Mouse (Mus musculus): ENCODE data around the gene Mcpt8. TPM values are rescaled to one million over a fixed set of nuclear protein-coding genes. Genes with fewer than 3 reads are reported as not detected.
"Not testable (repeated sequence)": the region's sequence is repeated elsewhere in the genome, so short reads cannot be mapped to it uniquely, and the experiment has no call there.

Gene Mcpt8
- polyA plus RNA-seq, 1 experiment from 2014 or later: not detected

- H3K27ac ChIP-seq: no peak overlapping the region
- H3K36me3 ChIP-seq: no peaks in the 10 kb centered on the region
- H3K9ac ChIP-seq: no peak overlapping the region
- no peak overlapping the region for H3K4me3 ChIP-seq
- no peaks in the 10 kb centered on the region for H3K4me1 ChIP-seq
- no peak for ATAC-seq (ENCODE audit: low FRiP score)
- 94% methylated on average over 1 of the region's 1 CpGs for WGBS
- H3K4me2 ChIP-seq (replicated peaks): no peak overlapping the region
- H3K9me3 ChIP-seq (replicated peaks): no peaks in the 10 kb centered on the region
- H3K27me3 ChIP-seq: peaks cover 3% of the 10 kb centered on the region; the same call in 1 of the 2 replicates
These were observed 12.5 kb upstream of the Mcpt8 start for GRCm38 (mm10) chr14:56097597-56097996.

DNA sequence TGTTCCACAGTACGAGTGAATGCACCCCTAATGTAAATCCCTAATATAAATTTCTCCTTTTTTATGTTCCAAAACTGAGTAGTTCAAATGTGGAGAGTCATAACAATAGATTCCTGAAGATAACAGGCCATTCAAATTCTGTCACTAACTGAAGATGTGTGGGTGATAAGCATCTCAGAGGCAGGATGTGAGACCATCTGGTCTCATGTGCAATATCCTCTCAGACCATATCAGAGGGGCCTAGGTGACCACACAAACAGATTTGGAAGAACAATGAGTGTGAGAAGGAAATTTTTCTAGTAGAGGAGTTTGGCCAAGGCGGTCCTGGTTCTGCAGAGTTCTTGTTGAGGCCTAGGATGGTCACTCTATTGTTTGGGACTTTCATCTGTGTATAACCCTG is 8.3 kb upstream of the Mcpt8 start:
- Histone ChIP-seq H3K9ac (no peak overlapping the region), H3K36me3 (no peaks in the 10 kb centered on the region), H3K4me3 (no peak overlapping the region), H3K4me1 (no peaks in the 10 kb centered on the region), H3K9me3 (replicated peaks) (no peaks in the 10 kb centered on the region), H3K4me2 (replicated peaks) (no peak overlapping the region), H3K27ac (no peak overlapping the region), H3K27me3 (no peaks in the 10 kb centered on the region)
- no peak for ATAC-seq (ENCODE audit: low FRiP score)
- WGBS: 78% methylated on average over 2 of the region's 2 CpGs

DNA sequence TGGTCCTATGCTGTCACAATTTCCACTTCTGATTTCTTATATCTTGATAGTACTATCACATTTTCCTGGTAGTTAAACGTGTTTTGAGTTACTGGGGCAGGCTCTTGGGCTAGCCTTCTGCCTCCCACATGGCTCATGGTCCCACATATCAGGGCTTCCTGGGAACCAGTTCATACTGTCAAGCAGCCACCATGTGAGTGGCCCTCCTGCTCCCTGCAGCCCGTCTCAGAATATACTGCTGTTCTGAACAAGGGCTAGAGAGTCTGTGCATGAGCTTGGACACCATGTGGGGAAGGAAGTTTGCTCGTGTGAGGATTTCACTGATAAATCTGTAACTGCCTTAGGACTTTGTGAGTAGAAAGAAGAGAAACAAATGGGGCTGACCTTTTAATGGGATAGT is 1.6 kb upstream of the Mcpt8 start:
- no peak for ATAC-seq (ENCODE audit: low FRiP score)
- Histone ChIP-seq H3K27ac (no peak overlapping the region), H3K9ac (no peak overlapping the region)

DNA sequence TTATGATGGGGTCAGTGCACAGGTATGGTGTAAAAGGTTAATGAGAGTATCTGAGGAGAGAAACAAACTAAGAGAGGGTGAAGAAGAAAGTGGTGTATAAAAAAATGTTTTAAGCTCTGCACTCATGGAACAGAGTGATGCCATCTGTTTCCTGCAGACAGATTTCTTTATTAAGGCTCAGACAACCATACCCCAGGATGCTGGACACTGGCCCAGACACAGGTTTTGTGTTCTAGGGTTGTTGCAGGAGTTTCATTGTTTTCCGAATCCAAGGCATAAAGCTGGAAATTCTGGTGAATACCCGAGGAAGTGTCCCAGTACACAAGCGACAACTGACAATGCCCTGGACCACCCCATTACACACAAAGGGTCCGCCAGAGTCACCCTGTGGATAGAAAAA is 3.1 kb downstream of the Mcpt8 start:
- Histone ChIP-seq H3K4me3 (no peak overlapping the region), H3K9me3 (replicated peaks) (no peaks in the 10 kb centered on the region), H3K27ac (no peak overlapping the region), H3K36me3 (no peaks in the 10 kb centered on the region), H3K4me2 (replicated peaks) (no peak overlapping the region), H3K27me3 (no peaks in the 10 kb centered on the region), H3K9ac (no peak overlapping the region), H3K4me1 (no peaks in the 10 kb centered on the region)
- no peak for ATAC-seq (ENCODE audit: low FRiP score)
- WGBS: 81% methylated on average over 4 of the region's 4 CpGs

More for the DNA sequence above, 1.6 kb upstream of the Mcpt8 start:
- Histone ChIP-seq H3K9me3 (replicated peaks) (no peaks in the 10 kb centered on the region), H3K4me2 (replicated peaks) (no peak overlapping the region), H3K27me3 (no peaks in the 10 kb centered on the region), H3K4me3 (no peak overlapping the region), H3K36me3 (no peaks in the 10 kb centered on the region), H3K4me1 (no peaks in the 10 kb centered on the region)
- 82% methylated on average over 3 of the region's 3 CpGs for WGBS

DNA sequence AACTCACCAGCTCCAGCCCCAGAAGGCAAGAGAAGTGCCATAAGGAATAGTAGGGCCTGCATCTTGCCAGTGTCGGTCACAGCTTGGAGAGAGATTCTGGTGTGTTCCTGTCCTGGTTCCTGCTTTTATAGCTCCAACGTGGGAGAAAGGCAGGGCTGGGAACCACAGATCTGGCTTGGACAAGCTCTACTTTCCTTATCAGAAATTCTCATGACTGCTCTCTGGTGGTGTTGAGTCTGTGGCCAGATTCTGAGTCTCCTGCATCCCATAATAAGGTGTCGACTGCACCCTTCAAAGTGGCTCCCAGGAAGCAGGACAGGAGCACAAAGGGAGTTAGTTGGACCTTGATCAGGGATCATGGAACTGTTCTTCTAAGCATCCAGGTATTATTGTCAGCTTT is 22.9 kb downstream of the Mcpt8 start, which contains the start of gene Mcpt4:
Mcpt4 (minus strand) TSS at position 101 of the 400 bp plus-strand sequence.
- H3K4me3 ChIP-seq; H3K4me1 ChIP-seq; H3K4me2 ChIP-seq (replicated peaks); H3K9ac ChIP-seq; H3K9me3 ChIP-seq (replicated peaks); H3K27ac ChIP-seq; H3K36me3 ChIP-seq; H3K27me3 ChIP-seq; ATAC-seq (ENCODE audit: low FRiP score): not testable (repeated sequence)
- 89% methylated on average over 3 of the region's 3 CpGs for WGBS

DNA sequence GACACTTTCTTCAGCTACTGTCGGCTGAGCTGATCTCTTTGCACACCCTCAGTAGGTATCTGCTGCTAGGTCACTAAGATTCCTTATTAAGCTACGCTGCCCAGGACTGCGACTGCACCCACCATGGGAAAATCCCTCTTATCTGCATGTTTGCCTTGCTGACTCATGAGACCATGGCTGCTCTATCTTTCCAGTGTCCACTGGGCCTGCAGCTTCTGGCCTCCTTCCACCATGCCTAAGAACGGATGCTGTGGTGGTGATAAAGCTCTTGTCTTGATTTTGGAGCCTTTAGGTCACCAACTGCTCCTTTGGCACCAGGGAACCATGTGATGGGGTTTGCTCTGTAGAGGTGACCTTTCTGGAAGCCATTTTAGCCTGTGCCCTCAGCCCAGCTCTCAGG is 27.4 kb downstream of the Mcpt8 start:
- H3K9ac ChIP-seq: no peak overlapping the region
- H3K4me1 ChIP-seq: no peaks in the 10 kb centered on the region
- H3K27ac ChIP-seq: no peak overlapping the region
- H3K9me3 ChIP-seq (replicated peaks): no peaks in the 10 kb centered on the region
- no peaks in the 10 kb centered on the region for H3K36me3 ChIP-seq
- no peak overlapping the region for H3K4me3 ChIP-seq
- no peak overlapping the region for H3K4me2 ChIP-seq (replicated peaks)
- no peaks in the 10 kb centered on the region for H3K27me3 ChIP-seq
- ATAC-seq (ENCODE audit: low FRiP score): no peak
- 86% methylated on average over 4 of the region's 4 CpGs for WGBS

DNA sequence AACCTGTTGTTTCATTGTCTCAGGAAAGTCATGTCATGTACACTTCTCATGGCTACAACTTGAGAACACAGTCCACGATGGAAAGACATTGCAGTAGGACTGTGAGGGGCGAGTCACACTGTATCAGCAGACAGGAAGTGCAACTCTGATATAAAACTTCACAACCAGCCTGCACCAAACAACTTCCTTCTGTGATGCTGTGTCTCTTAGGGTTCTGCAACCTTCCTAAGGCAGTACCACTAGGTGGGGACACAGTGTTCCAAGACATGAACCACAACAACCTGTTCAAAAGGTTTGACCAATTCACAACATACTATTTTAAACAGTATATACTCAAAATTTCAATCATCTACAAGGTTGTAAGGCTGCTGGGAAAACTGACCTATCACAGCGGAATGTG is 29.7 kb downstream of the Mcpt8 start:
- H3K9me3 ChIP-seq (replicated peaks): no peaks in the 10 kb centered on the region
- H3K36me3 ChIP-seq: no peaks in the 10 kb centered on the region
- WGBS: 79% methylated on average over 3 of the region's 3 CpGs
- H3K4me1 ChIP-seq: no peaks in the 10 kb centered on the region
- H3K4me3 ChIP-seq: no peak overlapping the region
- H3K27ac ChIP-seq: no peak overlapping the region
- no peaks in the 10 kb centered on the region for H3K27me3 ChIP-seq
- H3K4me2 ChIP-seq (replicated peaks): no peak overlapping the region
- ATAC-seq (ENCODE audit: low FRiP score): no peak
- H3K9ac ChIP-seq: no peak overlapping the region

DNA sequence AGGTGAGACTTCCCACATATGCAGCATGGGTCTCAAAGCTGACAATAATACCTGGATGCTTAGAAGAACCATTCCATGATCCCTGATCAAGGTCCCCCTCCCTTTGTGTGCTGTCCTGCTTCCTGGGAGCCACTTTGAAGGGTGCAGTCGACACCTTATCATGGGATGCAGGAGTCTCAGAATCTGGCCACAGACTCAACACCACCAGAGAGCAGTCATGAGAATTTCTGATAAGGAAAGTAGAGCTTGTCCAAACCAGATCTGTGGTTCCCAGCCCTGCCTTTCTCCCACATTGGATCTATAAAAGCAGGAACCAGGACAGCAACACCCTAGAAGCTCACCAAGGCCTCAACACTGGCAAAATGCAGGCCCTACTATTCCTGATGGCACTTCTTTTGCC is 43.3 kb downstream of the Mcpt8 start, which contains the start of gene Mcpt2:
Mcpt2 (plus strand) TSS at position 250 of the 400 bp plus-strand sequence.
- H3K4me2 ChIP-seq (replicated peaks); H3K9ac ChIP-seq; H3K36me3 ChIP-seq; H3K4me1 ChIP-seq; H3K27me3 ChIP-seq; H3K27ac ChIP-seq; H3K4me3 ChIP-seq; ATAC-seq (ENCODE audit: low FRiP score); H3K9me3 ChIP-seq (replicated peaks): not testable (repeated sequence)
- WGBS: 72% methylated on average over 1 of the region's 1 CpGs

- Histone ChIP-seq H3K4me3 (no peak overlapping the region), H3K27ac (no peak overlapping the region), H3K27me3 (no peaks in the 10 kb centered on the region), H3K36me3 (no peaks in the 10 kb centered on the region), H3K4me2 (replicated peaks) (no peak overlapping the region), H3K9ac (no peak overlapping the region), H3K9me3 (replicated peaks) (no peaks in the 10 kb centered on the region), H3K4me1 (no peaks in the 10 kb centered on the region)
- ATAC-seq (ENCODE audit: low FRiP score): no peak
- WGBS: 84% methylated on average over 2 of the region's 2 CpGs
These were observed 50.6 kb downstream of the Mcpt8 start for GRCm38 (mm10) chr14:56034433-56034832.

Small RNA genes lying within 50 kb of the gene (microRNA-seq; reads per million reads assigned to microRNA genes)
- not detected for gene Mir6949

Other genes starting within 250 kb of the Mcpt8 start
- 30.4 and 35.8 TPM in 2 replicates for gene Nynrin, start 231.3 kb downstream of the Mcpt8 start, polyA plus RNA-seq (2016; fragmentation: Nextera tagmentation; extraction: Ambion mirVana)
- 0.05 and 0.35 TPM in 2 replicates for gene Cbln3, start 200.9 kb downstream of the Mcpt8 start, polyA plus RNA-seq (2016; fragmentation: Nextera tagmentation; extraction: Ambion mirVana)
- gene Khnyn, start 200.3 kb downstream of the Mcpt8 start, polyA plus RNA-seq (2016; fragmentation: Nextera tagmentation; extraction: Ambion mirVana): 22.4 and 23.5 TPM in 2 replicates
- gene Sdr39u1, start 185.0 kb downstream of the Mcpt8 start, polyA plus RNA-seq (2016; fragmentation: Nextera tagmentation; extraction: Ambion mirVana): 63.5 and 68.3 TPM in 2 replicates
- gene Cma1, start 140.6 kb downstream of the Mcpt8 start, polyA plus RNA-seq (2016; fragmentation: Nextera tagmentation; extraction: Ambion mirVana): not detected in 2 replicates
- not detected in 2 replicates for gene Cma2, start 134.3 kb downstream of the Mcpt8 start, polyA plus RNA-seq (2016; fragmentation: Nextera tagmentation; extraction: Ambion mirVana)
- not detected in 2 replicates for gene Mcpt1, start 67.3 kb downstream of the Mcpt8 start, polyA plus RNA-seq (2016; fragmentation: Nextera tagmentation; extraction: Ambion mirVana)
- not detected in 2 replicates for gene Mcpt9, start 54.8 kb downstream of the Mcpt8 start, polyA plus RNA-seq (2016; fragmentation: Nextera tagmentation; extraction: Ambion mirVana)
- gene Mcpt2, start 43.2 kb downstream of the Mcpt8 start, polyA plus RNA-seq (2016; fragmentation: Nextera tagmentation; extraction: Ambion mirVana): not detected in 2 replicates
- gene Mcpt4, start 23.0 kb downstream of the Mcpt8 start, polyA plus RNA-seq (2016; fragmentation: Nextera tagmentation; extraction: Ambion mirVana): not detected in 2 replicates
- gene Ctsg, start 17.3 kb upstream of the Mcpt8 start, polyA plus RNA-seq (2016; fragmentation: Nextera tagmentation; extraction: Ambion mirVana): not detected in 2 replicates
- gene Gzme, start 35.4 kb upstream of the Mcpt8 start, polyA plus RNA-seq (2016; fragmentation: Nextera tagmentation; extraction: Ambion mirVana): not detected in 2 replicates
- gene Gzmd, start 47.3 kb upstream of the Mcpt8 start, polyA plus RNA-seq (2016; fragmentation: Nextera tagmentation; extraction: Ambion mirVana): not detected in 2 replicates
- not detected in 2 replicates for gene Gzmg, start 74.3 kb upstream of the Mcpt8 start, polyA plus RNA-seq (2016; fragmentation: Nextera tagmentation; extraction: Ambion mirVana)
- gene Gzmn, start 89.3 kb upstream of the Mcpt8 start, polyA plus RNA-seq (2016; fragmentation: Nextera tagmentation; extraction: Ambion mirVana): not detected in 2 replicates
- not detected in 2 replicates for gene Gzmf, start 126.1 kb upstream of the Mcpt8 start, polyA plus RNA-seq (2016; fragmentation: Nextera tagmentation; extraction: Ambion mirVana)
- gene Gzmc, start 149.4 kb upstream of the Mcpt8 start, polyA plus RNA-seq (2016; fragmentation: Nextera tagmentation; extraction: Ambion mirVana): not detected in 2 replicates
- 0.14 and 0.16 TPM in 2 replicates for gene Gzmb, start 177.0 kb upstream of the Mcpt8 start, polyA plus RNA-seq (2016; fragmentation: Nextera tagmentation; extraction: Ambion mirVana)

All from hindbrain, embryonic 12.5 days (tissue).